Mouse (Mus musculus) bone marrow macrophage, adult 2 months (primary cell): ENCODE measurements around the gene Gstm4.

Experiments used
- CTCF ChIP-seq: IDR thresholded peaks from 2 replicates; pipeline ENCODE4 v1.5.1; 2012; ENCODE audit warnings: low read depth, mild to moderate bottlenecking, low read length, moderate library complexity
- POLR2A ChIP-seq: IDR thresholded peaks from 2 replicates; pipeline ENCODE4 v1.6.1; 2012; ENCODE audit warnings: mild to moderate bottlenecking, low read depth, low read length, borderline replicate concordance

DNA sequence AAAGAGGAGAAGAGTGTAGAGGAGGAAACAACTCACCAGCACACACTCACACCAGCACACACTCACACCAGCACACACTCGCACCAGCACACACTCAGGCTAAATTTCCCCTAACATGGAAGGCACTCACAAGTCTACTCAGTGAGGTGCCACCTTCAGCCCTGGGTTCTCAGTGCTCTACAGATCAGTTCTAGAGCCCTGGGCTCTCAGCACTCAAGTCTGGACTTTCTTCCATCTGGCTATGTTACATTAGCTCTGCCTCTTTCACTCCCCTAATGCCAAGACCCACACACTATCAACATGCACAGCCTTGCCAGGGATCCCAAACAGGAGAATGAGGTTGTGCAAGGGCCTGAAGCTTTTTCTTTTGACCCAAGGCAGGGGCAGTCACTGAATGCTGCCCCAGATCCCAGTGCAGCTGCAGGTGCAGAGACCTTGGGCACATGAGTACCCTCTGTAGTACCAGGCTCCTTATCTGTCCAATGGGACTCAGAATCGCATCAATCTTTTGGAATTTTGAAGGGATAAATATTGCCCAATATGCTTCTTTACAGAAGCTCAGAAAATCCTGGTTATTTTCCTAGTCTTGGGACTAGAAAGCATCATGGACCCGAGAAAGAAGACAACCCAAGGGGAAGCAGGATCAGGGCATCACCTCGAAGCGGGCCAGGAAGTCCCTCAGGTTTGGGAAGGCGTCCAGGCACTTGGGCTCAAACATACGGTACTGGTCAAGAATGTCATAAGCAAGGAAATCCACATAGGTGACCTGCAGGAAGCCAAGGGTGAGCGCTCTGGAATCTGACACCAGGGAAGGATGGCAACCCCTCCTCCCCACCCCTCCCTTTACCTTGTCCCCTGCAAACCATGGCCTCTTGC lies 30.4 kb downstream of the Gstm4 start:
- TF ChIP-seq CTCF (no peak), POLR2A (no peak)
